Mouse (Mus musculus): ENCODE data around the gene Pafah1b1.

Pafah1b1 gene

DNA sequence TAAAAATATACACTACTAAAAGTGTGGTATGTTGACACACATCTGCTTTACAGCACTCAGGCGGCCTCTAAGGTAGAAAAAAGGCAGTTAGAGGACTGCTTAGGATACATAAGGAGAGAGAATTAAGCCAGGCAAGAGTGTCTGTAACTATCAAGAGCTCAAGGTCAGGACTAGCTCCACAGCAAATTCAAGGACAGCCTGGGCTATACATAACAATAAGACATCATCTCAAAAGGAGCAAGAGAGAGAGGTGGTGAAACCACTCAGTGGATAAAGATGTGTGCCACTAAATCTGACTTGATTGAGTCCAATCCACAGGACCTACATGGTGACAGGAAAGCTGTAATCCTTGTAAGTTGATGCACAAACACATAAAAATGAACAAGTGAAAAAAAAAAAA, 3.8 kb downstream of the Pafah1b1 start:
- DNase-seq, result no peak

- DNase-seq, result no peak
Observed at GRCm38 (mm10) chr11:74715971-74716525, 8.4 kb downstream of the Pafah1b1 start.

GRCm38 (mm10) chr11:74710671-74711070, 13.8 kb downstream of the Pafah1b1 start:
- DNase-seq, result no peak

GRCm38 (mm10) chr11:74708781-74709180, 15.7 kb downstream of the Pafah1b1 start:
- DNase-seq, result no peak

- no peak for DNase-seq
Observed at GRCm38 (mm10) chr11:74704068-74704467, 20.4 kb downstream of the Pafah1b1 start.

GRCm38 (mm10) chr11:74699505-74699904, 25.0 kb downstream of the Pafah1b1 start:
- no peak for DNase-seq

GRCm38 (mm10) chr11:74692151-74692550, 32.3 kb downstream of the Pafah1b1 start:
- DNase-seq, result no peak

- DNase-seq, result no peak
Observed at GRCm38 (mm10) chr11:74675156-74675555, 49.3 kb downstream of the Pafah1b1 start.

DNA sequence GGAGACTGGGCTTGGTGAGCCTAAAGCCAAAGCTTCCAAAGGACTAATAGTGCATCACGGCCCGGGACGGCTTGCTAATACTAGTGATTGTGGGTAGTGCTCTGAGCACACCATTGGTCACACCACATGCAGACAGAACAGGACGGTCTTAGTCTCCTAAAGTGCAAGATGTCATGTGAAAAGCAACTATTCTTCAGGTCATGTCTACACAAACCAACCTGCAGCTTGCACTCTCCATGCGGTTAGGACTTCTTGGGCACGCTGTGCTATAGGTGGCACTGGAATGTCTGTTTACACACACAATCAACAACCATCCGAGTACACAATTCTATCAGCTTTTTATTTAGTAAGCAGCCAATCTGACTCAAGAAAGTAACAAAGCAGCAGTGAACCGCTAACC, 49.8 kb downstream of the Pafah1b1 start:
- DNase-seq, result no peak

- no peak for DNase-seq
Observed at GRCm38 (mm10) chr11:74673561-74673960, 50.9 kb downstream of the Pafah1b1 start.

DNA sequence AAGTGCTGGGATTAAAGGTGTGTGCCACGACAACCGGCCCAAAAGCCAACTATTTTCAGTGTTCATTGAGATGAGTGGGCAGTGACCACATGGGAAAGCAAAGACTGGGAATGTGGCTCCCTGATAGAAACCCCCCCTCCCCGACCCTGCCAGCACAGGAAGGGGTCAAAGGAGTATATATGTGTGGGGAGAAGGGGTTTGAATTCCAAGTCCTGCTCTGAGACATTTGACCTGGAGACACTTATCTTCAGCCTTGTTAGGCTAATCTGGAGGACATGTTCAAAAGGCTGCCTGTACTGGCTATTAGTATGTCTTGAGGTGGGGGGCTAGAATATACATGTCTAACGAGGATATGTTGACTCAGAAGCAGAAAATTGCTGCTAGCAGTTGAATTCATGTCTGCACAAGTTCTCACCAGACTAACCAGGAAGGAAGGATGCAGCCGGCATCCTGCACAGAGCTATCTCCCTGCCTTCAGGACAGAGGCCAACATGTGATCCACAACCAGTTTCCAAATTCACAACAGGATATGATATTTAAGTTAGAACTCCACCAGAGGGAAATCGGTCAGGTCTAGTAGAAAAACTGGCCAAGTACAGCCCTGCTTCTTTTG, 51.5 kb downstream of the Pafah1b1 start:
- no peak for DNase-seq

- DNase-seq, result no peak
Observed at GRCm38 (mm10) chr11:74671839-74672238, 52.6 kb downstream of the Pafah1b1 start.

DNA sequence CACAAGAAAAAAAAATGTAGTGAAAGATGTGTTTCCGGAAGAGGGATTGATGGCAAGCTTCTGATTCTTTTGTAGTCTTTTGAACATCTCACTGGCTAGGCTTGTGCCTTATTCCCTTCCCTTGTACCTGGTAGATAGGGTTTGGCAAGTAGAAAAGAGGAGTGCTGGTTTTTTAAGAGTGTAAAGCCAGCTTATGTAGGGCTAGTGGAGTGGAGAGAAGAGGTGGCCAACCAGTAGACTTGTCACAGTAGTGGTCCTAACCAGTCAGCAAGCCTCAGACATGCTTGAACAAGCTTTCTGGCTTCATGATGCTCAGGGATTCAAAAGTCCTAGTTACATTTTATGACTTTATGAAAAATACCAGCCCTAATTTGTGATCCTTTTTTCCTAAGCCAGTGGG, 53.5 kb downstream of the Pafah1b1 start:
- no peak for DNase-seq

DNA sequence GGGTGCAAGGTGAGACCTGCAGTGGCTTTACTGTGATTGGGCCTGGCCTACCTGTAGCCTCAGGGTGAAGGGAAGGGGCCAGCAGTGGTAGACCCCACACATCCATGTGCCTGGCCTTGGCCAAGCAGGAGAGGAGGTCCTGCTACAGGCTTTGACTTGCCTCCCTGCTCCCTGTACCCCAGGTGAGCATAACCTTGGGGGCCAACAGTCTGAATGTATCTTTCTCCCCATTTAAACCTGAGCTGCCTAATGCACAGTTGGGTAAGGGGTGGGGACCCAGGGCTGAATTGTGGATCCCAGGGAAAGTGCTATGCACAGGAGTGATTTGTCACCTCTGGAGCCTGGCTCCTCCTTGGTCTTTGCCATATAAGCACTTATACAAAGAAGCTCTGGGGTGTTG, 54.3 kb downstream of the Pafah1b1 start:
- DNase-seq, result no peak

DNA sequence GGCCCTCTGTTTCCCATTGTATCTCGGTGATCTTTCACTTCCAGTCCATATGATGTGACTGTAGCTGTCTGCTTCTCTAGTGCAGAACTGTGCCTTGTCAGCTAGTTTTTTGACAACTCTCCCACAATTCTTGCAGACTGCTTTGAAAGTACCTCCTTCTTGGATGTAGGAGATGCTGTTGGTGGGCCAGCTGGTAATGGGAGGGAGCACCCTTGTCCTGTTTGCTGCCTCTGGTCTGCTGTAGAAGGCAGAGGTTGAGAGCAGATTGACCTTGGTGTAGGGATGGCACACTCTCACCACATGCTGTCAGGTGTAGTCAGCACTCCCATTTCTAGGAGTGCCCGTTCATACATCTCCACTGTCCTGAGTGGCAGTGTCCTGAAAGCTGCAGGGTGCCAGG, 55.5 kb downstream of the Pafah1b1 start:
- no peak for DNase-seq

DNA sequence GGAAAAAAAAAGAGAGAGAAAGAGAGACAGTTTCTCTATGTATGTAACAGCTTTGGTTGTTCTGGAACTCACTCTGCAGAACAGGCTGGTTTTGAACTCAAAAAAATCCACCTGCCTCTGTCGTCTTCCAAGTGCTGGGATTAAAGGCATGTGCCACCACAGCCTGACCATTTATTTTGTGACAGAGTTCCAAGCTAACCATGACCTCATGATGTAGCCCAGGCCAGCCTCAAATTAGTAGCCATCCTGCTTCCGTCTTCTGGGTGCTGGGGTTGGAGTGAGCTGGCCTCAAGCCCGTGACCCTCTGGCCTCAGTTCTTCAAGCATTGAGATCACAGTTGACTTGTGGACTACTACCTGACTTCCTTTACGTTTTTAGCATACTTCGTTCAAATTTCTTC, 56.0 kb downstream of the Pafah1b1 start:
- DNase-seq, result no peak

DNA sequence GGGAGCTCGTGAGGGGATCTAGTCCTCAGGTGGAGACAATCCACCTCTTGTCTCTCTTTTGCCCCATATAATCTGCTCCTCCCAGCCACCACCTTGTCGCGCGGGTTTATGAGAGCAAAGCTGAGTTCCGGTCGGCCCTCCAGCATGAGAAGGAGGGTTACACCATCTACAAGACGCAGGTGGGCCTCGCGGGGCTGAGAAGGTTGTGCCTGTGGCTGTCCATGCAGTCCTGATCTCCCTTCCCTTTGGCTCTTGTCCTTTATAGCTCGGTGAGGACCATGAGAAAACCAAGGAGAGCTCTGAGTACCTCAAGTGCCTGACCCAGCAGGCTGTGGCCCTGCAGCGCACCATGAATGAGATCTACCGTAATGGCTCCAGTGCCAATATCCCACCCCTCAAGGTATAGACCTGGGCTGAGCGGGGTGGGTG, 56.9 kb downstream of the Pafah1b1 start:
- no peak for DNase-seq

DNA sequence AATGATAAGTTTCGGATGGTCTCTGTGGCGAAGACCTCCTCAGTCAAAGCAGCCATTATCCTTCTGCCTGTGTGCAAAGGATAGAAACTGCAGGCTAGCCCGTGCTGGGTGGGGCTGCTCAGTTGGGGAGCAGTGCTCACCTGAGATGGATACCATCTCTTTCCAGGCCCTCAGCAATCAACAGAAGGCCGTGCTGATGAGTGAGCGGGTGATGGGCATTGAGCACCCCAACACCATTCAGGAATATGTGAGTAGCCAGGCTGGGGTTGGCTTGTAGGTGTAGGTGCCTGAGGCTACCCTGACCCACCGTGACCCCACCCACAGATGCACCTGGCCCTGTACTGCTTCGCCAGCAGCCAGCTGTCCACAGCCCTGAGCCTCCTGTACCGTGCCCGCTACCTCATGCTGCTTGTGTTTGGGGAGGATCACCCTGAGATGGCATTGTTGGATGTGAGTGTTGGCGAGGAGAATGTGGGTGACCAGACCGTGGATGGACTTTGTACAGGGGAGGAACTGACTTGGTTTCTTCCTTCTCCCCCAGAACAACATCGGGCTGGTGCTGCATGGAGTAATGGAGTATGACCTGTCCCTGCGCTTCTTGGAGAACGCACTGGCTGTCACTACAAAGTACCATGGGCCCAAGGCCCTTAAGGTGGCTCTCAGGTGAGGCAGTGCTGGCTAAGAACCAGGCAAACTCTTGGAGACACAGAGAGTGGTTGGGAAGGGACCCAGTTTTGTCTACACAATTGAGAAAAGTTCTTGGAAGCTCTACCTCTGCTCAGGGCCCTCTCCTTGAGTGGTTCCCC, 57.5 kb downstream of the Pafah1b1 start:
- no peak for DNase-seq

DNA sequence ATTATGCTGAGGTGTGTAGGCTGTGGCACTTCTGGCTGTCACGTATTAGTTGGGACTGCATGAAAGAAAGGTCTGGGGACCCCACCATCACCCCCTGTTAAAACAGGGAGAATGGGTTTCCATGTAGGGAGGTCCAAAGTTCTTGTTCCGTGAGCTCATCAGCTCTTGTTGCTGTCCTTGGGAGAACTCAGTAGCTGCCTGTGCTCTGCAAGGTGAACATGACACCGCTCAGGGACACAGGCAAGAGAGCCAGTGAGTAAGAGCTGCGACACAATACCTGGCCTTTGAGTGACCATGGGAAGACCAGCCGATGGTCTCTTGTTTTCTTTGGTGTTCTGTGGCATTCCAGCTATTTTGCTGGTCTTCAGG, 58.2 kb downstream of the Pafah1b1 start:
- no peak for DNase-seq

- DNase-seq, result no peak
Observed at GRCm38 (mm10) chr11:74665631-74666283, 58.7 kb downstream of the Pafah1b1 start.

DNA sequence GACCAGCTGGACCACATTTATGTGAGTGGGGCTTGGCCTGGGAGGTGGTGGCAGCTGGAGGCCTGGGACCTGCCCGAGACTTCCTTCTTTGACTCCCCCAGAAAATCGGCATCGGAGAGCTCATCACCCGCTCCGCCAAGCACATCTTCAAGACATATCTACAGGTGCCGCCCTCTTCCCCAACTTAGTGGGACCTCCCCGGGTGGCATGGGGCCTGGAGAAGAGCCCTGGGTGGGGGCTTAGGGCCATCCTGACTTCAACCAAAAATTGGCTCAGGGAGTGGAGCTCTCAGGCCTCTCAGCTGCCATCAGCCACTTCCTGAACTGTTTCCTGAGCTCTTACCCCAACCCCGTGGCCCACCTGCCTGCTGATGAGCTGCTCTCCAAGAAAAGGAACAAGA, 59.6 kb downstream of the Pafah1b1 start:
- DNase-seq, result no peak

DNA sequence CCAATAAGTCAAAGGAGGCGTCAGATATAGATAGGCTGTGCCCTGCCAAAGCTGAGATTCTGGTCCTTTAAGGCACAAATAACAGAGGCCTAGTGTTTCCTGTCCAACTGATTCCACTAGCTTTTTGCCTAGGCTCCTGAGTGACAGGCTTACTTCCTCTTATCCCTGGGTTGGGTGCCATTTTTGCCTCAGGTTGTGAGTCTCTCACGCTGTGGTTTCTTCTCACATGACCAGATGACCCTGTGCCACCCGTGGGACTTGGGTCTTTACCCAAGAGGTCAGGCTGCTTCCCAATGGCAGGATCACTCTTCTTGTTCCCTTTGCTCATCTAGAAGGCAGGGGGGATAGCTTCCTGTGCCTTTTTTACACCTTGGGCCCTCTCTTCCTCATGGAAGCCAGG, 60.2 kb downstream of the Pafah1b1 start:
- no peak for DNase-seq

DNA sequence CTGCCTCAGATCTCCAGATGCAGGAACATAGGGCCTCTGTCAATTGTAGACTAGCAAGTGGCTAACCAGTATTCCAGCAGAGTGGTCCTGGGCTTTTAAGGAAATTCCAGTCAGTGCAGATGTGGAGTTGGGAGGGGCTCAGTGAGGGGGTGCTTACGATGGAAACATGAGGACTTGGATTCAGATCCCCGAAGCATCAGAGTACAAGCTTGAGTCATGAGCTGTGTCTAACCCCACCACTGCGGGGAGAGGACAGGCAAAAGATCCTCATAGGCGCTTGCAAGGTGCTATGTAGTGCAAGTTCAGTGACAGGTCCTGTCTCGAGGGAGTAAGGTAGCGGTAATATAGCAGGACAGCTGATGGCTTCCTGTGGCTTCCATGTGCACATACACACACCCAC, 62.2 kb downstream of the Pafah1b1 start:
- no peak for DNase-seq

GRCm38 (mm10) chr11:74661641-74662040, 62.8 kb downstream of the Pafah1b1 start:
- no peak for DNase-seq
